Mouse (Mus musculus): ENCODE measurements around the gene Ier2.

Ier2 gene

GRCm38 (mm10) chr8:84663483-84664327, 1.1 kb upstream of the Ier2 start:
- DNase-seq (ENCODE audit: low spot score in 2 of 2): peak; percentile 88 to 89

- peak; percentile 40 to 53 for DNase-seq (ENCODE audit: low spot score in 2 of 2)
These were observed 586 bp downstream of the Ier2 start for GRCm38 (mm10) chr8:84661961-84662571.

DNA sequence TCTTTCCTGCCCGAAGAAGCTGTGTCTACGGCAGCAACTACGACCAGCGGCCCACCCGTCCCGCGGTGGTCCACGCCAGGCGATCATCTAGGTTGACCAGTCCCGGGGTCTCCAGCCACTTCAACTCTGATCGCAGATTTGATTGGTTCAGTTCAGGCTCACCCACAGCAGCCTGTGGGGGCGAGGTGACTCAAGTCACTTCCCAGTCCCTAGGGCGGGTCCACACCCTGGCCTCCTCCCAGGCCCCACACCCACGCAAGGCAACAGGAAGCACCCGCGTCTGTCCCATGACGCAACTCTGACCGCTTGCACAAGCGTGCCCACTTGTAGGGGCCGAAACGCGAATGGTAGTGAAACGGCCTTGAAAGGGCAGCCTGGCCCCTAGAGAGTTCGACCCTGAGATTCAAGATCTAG, 1.2 kb downstream of the Ier2 start:
- DNase-seq (ENCODE audit: low spot score in 2 of 2): peak; percentile 72 to 76

GRCm38 (mm10) chr8:84660819-84661457, 1.7 kb downstream of the Ier2 start:
- peak in 1 of 2 experiments; percentile 33 for DNase-seq (ENCODE audit: low spot score in 2 of 2)

GRCm38 (mm10) chr8:84659936-84660818, 2.5 kb downstream of the Ier2 start:
- DNase-seq (ENCODE audit: low spot score in 2 of 2): peak; percentile 31 to 42

DNA sequence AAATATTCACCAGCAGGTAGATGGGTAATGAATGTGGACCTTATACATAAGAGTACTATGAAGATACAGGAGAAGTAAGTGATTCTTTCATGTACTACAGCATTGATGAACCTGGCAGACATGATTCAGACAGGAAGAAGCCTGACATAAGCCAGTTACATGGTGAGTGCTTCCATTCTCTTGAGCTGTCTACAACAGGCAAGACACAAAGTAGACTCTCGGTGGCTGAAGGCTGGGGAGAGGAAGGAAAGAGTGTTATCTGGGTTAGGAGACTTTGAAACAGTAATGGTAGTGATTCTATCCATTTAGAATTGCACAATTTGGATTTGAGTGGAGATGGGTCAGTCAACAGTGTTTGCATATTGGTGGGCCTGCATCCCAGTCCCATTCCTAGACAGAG, 3.7 kb downstream of the Ier2 start:
- DNase-seq (ENCODE audit: low spot score in 2 of 2): no peak

DNA sequence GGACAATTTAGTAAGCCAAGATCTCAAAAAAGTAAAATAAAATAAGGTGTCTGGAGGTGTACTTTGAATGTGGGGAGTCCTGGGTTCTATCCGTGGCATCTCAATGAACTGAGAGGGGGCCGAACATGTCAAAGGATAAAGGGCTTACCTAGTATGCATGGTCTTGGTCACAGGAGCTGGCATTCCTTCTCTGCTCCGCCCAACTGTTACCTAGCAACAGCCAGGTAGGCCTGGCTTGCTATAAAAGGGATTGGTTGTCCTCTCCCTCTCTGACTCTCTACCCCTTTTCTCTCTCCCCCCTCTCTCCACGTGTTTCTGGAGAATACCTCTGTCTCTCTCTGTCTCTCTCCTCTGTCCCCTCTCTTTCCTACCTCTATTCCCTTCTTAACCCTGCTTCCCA, 5.0 kb downstream of the Ier2 start:
- DNase-seq (ENCODE audit: low spot score in 2 of 2): no peak

GRCm38 (mm10) chr8:84657203-84657602, 5.4 kb downstream of the Ier2 start:
- DNase-seq (ENCODE audit: low spot score in 2 of 2): no peak

GRCm38 (mm10) chr8:84656641-84657126, 6.0 kb downstream of the Ier2 start:
- peak; percentile 47 to 59 for DNase-seq (ENCODE audit: low spot score in 2 of 2)

DNA sequence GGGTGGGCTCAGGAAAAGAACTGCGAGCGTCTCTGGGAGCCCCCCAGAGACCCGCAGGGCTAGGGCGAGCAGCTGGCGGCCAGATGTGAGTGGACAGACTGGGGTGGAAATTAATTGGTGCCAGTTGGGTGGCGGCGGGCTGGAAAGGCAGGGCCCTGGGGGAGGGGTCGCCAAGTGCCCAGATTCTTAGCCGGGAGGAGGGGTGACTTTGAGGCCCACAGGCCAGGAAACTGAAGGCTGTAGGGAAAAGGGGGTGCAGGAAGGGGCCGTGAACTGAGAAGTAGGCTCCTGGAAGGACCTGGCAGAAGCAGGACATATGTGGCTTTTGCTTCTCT, 6.5 kb downstream of the Ier2 start:
- no peak for DNase-seq (ENCODE audit: low spot score in 2 of 2)

GRCm38 (mm10) chr8:84655336-84656190, 7.1 kb downstream of the Ier2 start:
- DNase-seq (ENCODE audit: low spot score in 2 of 2): no peak

- no peak for DNase-seq (ENCODE audit: low spot score in 2 of 2)
These were observed 8.1 kb downstream of the Ier2 start for GRCm38 (mm10) chr8:84654597-84654996.

GRCm38 (mm10) chr8:84653092-84653631, 9.5 kb downstream of the Ier2 start:
- DNase-seq (ENCODE audit: low spot score in 2 of 2): no peak

GRCm38 (mm10) chr8:84650213-84650612, 12.4 kb downstream of the Ier2 start:
- no peak for DNase-seq (ENCODE audit: low spot score in 2 of 2)

GRCm38 (mm10) chr8:84647461-84647901, 15.2 kb downstream of the Ier2 start:
- DNase-seq (ENCODE audit: low spot score in 2 of 2): no peak

GRCm38 (mm10) chr8:84646800-84647199, 15.9 kb downstream of the Ier2 start:
- DNase-seq (ENCODE audit: low spot score in 2 of 2): no peak

- DNase-seq (ENCODE audit: low spot score in 2 of 2): no peak
These were observed 19.6 kb downstream of the Ier2 start for GRCm38 (mm10) chr8:84643019-84643418.

- no peak for DNase-seq (ENCODE audit: low spot score in 2 of 2)
These were observed 20.9 kb downstream of the Ier2 start for GRCm38 (mm10) chr8:84641578-84642361.

GRCm38 (mm10) chr8:84640617-84641294, 21.9 kb downstream of the Ier2 start:
- DNase-seq (ENCODE audit: low spot score in 2 of 2): no peak
